Mouse (Mus musculus) layer of hippocampus, adult 2 months (tissue): ENCODE results near the gene Olfr394. TPM values are rescaled to one million over a fixed set of nuclear protein-coding genes. Genes with fewer than 3 reads are reported as not detected.
"Not testable (repeated sequence)": the region's sequence is repeated elsewhere in the genome, so short reads cannot be mapped to it uniquely, and the experiment has no call there.

Experiments used
- DNase-seq, 2 experiments: peaks; one replicate each; pipeline ENCODE4 v3.0.0; 2022; ENCODE audit warnings: low spot score in 2 of 2
- H3K27ac ChIP-seq: fragments of 200-600 bp; 2 replicates; pipeline ENCODE4 v1.8.1; 2022
- H3K4me3 ChIP-seq: fragments of 200-600 bp; 2 replicates; pipeline ENCODE4 v1.8.1; 2022; ENCODE audit warnings: mild to moderate bottlenecking
- CTCF ChIP-seq: fragments of 200-600 bp; conservative IDR thresholded peaks from 2 replicates; pipeline ENCODE4 v1.8.1; 2022; ENCODE audit warnings: antibody characterized with exemption, mild to moderate bottlenecking, moderate library complexity
- long read RNA-seq, 2 experiments: library from polyadenylated mRNA; stranded (forward); transcript quantifications; one replicate each; pipeline ENCODE4 v2.0.0; 2021; ENCODE audit warnings: borderline mapping rate in 2 of 2
- total RNA-seq, 2 experiments: library from RNA; stranded (reverse); gene quantifications; 2 replicates each; pipeline ENCODE4 v1.2.3; 2021

Olfr394 gene
- not detected for total RNA-seq
- long read RNA-seq, experiment 1: 0 reads
- long read RNA-seq, experiment 2: 0 reads

- H3K27ac ChIP-seq: no peak within 1 kb of the TSS
- DNase-seq: no peak
- no peak within 1 kb of the TSS for H3K4me3 ChIP-seq
- TF ChIP-seq CTCF: no peak
These were observed at the start of gene Olfr394 for GRCm38 (mm10) chr11:73890671-73891070. Gene Olfr394, minus strand, starts transcription at chr11:73890771.

DNA sequence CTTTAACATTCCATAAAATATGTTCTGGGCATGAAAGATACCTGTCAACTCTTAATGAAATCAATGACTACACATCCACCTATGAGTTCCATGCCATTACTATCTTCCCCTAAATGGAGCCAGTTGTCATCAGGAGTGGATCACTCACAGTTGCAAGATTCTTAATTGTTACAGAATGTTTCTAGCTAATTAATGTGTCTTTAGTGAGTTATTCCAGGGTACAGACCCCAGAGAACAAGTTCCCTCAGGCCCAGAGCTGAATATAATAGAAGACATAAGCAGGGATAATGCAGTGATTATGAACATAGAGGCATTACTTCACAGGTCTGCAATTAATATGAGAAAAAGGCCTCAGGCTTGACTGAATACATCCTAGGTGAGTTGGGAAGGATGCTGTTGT, 45.8 kb upstream of the Olfr394 start, which contains the start of gene Olfr23:
Gene Olfr23 (plus strand): TSS at position 301 of the 400 bp plus-strand sequence.
- H3K27ac ChIP-seq: no peak within 1 kb of the TSS
- no peak within 1 kb of the TSS for H3K4me3 ChIP-seq
- DNase-seq: no peak
- TF ChIP-seq CTCF: no peak

DNA sequence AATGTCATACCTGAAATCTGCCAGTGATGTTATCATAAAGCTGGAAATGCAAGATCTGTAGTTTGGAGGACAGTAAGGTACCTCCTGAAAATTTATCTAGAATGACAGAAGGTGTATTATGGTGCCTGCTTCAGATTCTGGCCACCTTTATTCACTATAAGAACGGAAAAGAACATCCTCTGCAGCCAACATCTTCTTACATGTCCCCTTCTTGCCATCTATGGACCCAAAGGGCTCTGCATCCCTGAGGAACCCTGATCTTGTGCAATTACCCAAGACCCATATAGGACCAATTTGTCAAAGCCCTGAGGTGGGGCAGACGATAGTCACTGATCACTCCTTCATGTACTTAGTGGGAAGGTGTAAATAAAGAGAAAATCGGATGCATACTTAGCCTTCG, 18.6 kb upstream of the Olfr394 start, which contains the start of gene Olfr395:
Gene Olfr395 (minus strand): TSS at position 101 of the 400 bp plus-strand sequence.
- DNase-seq, H3K4me3 ChIP-seq, H3K27ac ChIP-seq: not testable (repeated sequence)

DNA sequence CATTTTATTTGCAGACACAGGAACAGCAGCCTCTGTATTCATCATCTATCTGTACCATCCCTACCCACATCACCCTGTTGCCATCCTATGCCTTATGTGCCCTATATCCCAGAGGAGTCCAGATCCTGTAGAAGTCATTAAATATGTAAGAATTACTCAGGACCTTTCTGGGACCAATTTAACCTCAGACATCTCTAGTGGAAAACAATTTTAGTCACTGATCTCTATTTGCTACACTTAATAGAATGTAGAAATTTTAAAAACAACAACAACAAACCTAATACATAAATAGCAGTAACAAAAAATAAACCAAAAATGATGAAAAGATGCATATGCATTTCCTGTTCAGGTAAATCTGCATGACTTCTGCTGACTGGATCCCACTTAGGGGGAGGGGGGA, 39.2 kb downstream of the Olfr394 start, which contains the start of gene Olfr393:
Gene Olfr393 (minus strand): TSS at position 101 of the 400 bp plus-strand sequence.
- DNase-seq: no peak
- no peak within 1 kb of the TSS for H3K27ac ChIP-seq
- H3K4me3 ChIP-seq: no peak within 1 kb of the TSS
- TF ChIP-seq CTCF: no peak

Other genes starting within 250 kb of the Olfr394 start
- gene Zfp735, start 202.0 kb downstream of the Olfr394 start, total RNA-seq: not detected
- not detected for gene Olfr389, start 110.1 kb downstream of the Olfr394 start, total RNA-seq
- not detected for gene Olfr390, start 107.8 kb downstream of the Olfr394 start, total RNA-seq
- gene Olfr391-ps, start 87.7 kb downstream of the Olfr394 start, total RNA-seq: not detected
- not detected for gene Olfr392, start 73.7 kb downstream of the Olfr394 start, total RNA-seq
- gene Olfr393, start 39.3 kb downstream of the Olfr394 start, total RNA-seq: not detected
- not detected for gene Olfr395, start 18.5 kb upstream of the Olfr394 start, total RNA-seq
- not detected for gene Olfr23, start 45.9 kb upstream of the Olfr394 start, total RNA-seq
- gene Olfr397, start 70.0 kb upstream of the Olfr394 start, total RNA-seq: not detected
- gene Olfr398, start 99.6 kb upstream of the Olfr394 start, total RNA-seq: not detected
- not detected for gene Olfr139, start 165.8 kb upstream of the Olfr394 start, total RNA-seq
- not detected for gene Olfr399, start 165.8 kb upstream of the Olfr394 start, total RNA-seq
- not detected for gene Zfp616, start 179.2 kb upstream of the Olfr394 start, total RNA-seq
- gene Olfr401, start 222.9 kb upstream of the Olfr394 start, total RNA-seq: not detected